Mouse (Mus musculus) thymus, postnatal 0 days (tissue): ENCODE data around the gene Rnft1. TPM values are rescaled to one million over a fixed set of nuclear protein-coding genes. Genes with fewer than 3 reads are reported as not detected.

ENCODE experiments used
- DNase-seq: peaks from one replicate; pipeline ENCODE4 v3.0.0-alpha.2; 2015; ENCODE audit warnings: low spot score
- polyA plus RNA-seq: library from polyadenylated mRNA; unstranded; fragments of >200 nt; fragmentation: Nextera tagmentation; extraction: Ambion mirVana; gene quantifications from 2 replicates; pipeline ENCODE4 v1.2.1, GENCODE M21; 2015

Rnft1 gene
- 41.4 and 42.7 TPM in 2 replicates for polyA plus RNA-seq

DNA sequence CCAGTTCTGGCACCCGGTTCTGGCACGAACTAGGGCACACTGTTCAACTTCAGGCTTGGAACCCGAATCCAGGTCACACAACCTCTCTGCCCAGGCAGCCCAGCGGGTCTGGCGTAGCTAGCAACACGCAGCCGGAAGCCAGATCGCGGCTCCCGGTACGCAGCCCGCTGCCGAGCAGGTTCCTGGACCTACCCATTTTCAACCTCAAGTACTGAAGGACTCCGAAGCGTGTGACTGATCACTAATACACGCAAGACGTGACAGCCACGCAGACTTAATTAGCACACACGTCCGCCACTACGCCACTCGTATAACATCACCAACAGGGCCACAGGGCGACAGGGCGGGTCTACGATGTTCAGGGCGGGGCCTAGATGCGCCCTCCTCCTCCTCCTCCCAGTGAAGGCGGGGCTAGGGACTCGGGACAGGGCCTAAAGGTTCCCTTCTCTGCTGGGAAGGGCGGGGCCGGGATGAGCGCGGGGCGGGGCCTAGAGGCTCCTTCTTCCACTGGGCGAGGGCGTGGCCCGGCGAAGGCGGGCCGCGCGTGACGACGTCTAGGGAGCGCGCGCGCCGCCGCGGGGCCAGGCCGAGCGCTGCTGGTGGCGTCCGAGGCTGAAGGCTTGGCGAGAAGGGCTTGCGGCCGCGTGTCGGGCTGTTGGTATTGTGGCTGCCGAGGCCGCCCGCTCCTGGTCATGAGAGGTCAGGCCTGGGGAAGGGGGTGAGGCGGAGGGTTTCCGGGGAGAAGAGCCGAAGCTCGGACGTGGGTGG lies at the start of gene Rnft1:
Gene Rnft1, plus strand, starts transcription at position 557 of the 768 bp plus-strand sequence.
- peak; percentile 99 for DNase-seq

DNA sequence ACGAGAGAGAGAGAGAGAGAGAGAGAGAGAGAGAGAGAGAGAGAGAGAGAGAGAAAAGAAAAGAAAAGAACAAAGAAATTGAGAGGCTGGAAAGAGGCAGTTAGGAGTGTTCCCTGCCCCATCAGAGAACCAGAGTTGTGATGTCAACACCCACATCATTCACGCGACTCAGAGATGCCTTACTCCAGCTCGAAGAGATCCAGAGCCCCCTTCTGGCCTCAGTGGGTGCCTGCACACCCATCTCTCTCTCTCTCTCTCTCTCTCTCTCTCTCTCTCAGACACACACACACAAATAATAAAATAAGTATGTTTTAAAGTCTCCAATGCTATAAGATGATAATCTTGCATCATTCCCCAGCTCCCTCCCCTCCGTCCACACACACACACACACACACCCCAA lies 47.6 kb upstream of the Rnft1 start:
- peak; percentile 78 for DNase-seq

DNA sequence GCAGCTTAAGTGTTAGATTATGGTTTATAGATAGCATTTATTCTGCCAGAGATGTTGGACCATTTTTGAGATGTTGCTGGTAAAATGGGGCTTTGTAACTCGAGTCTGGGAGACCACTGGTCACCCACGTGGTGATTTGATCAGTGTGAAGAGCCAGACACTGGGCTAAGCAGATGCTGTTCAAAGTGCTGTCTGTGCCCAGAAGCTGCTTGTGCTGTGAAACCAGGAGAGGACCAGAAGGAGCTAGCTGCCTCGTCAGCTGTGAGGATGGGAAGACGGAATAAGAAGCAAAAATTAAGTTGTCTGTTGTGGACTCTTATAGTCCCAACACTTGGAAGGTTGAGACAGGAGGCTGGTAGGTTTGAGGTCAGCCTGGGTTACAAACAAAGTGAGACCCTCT lies 46.2 kb upstream of the Rnft1 start:
- DNase-seq: no peak

DNA sequence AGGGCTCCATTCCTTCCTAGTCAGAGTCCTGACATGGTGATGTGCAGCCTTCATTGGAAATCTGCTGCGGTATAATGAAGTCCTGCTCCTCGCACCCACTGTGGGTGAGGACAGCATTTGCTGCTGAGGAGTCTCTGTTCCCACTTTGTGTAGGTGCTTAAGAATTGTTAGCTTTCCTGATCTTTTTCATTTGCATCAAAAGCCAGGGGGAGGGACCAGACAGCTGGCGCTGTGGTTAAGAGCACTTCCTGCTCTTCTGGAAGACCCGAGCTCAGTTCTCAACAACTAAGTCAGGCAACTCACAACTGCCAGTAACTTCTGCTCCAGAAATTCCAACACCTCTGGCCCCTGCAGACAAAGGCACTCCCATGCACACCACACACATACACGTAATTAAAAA lies 43.7 kb upstream of the Rnft1 start:
- DNase-seq: peak; percentile 78

DNA sequence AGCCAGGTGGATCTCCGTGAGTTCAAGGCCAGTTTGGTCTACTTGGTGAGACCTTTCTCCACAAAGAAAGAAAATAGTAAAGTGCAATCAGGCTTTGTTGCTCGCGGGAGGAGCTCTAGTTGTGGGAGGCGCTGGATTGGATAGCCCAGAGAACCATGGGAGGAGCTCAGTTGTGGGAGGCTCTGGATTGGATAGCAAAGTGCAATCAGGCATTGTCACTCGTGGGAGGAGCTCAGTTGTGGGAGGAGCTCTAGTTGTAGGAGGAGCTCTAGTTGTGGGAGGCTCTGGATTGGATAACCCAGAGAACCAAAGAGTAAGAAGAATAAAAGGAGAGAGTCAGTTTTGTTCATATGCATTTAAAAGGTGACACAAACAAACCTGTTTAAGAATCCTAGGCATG lies 30.5 kb upstream of the Rnft1 start:
- DNase-seq: no peak

DNA sequence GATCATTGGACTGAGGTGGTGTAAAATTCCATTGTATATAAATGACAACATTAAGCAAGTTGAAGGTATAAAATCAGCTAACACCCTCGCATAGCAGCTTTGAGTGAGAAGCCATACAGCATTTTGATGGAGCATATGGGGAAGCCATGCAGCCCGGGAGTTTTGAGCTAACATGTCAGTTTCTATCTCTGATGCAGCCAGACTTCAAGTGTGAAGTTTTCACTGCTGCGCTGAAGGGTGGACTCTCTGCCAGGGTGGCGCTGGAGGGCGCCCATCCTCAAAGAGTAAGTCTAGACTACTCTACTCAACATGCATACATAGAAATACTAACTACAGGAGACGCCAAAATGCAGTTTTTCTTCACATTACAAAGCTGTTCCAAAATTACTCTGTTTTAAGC lies 26.9 kb upstream of the Rnft1 start:
- DNase-seq: no peak

DNA sequence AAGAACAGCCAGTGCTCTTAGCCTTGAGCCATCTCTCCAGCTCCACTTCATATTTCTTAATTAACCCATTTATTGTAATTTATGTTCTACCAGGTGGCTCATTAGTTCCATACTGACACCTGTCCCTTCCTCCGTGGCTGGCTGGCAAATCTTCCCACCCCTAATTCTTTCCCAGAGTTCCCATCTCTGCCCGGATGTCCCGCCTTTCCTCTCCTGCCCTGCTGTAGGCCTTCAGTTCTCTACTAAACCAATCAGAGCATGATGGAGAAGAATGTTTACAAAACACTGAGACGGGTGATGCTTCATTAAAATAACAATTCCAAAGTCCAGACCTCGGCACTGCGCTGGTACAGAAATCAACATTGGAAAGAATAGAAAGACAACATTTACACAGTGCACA lies 25.6 kb upstream of the Rnft1 start:
- DNase-seq: no peak

DNA sequence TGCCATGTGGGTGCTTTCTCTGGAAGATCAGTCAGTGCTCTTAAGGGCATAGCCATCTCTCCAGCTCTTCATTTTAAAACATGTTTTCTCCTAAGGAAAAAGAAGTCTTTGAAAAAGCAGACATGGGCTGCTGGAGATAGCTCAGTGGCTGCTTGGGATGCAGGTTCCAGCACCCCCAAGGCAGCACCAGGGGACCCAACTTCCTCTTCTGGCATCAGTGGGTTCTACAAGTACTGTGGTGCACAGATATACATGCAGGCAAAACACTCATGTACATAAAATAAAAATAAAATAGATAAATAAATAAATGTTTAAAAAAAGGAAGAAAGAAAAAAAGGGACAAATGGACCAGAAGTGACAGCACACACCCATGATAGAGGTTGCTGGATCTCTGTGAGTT lies 21.9 kb upstream of the Rnft1 start:
- no peak for DNase-seq

DNA sequence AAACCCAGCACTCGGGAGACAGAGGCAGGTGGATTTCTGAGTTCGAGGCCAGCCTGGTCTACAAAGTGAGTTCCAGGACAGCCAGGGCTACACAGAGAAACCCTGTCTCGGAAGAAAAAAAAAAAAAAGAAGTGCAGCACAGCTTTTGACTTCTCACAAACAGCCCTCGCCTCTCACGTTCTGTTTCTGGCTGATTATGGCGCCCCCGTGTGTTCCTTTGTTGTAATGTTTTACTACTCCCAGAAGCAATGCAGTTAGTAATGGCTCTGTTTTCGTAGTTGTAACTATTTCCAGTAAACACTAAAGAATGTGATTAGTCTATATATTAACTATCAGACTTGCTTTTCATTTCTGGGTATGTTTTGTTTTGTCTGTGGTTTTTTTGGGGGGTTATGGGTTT lies 20.2 kb upstream of the Rnft1 start:
- DNase-seq: peak; percentile 86

DNA sequence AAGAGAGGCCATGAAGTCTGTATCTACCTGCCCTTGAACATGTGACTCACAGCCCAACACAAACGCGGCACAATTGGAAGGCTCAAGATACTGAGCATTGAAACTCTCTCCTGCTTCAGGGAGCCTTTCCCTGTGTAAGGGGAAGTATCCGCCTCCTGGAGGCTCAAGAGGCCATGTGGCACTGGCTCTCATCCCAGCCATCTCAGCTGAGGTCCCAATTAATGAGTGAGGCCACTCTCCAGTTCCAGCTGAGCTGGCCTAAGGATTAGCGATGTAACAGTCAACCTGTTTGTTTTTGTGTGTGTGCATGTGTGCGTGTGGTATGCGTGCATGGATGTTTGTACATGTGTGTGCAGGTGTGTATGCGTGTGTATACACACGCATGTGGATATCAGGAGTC lies 16.1 kb upstream of the Rnft1 start:
- no peak for DNase-seq

DNA sequence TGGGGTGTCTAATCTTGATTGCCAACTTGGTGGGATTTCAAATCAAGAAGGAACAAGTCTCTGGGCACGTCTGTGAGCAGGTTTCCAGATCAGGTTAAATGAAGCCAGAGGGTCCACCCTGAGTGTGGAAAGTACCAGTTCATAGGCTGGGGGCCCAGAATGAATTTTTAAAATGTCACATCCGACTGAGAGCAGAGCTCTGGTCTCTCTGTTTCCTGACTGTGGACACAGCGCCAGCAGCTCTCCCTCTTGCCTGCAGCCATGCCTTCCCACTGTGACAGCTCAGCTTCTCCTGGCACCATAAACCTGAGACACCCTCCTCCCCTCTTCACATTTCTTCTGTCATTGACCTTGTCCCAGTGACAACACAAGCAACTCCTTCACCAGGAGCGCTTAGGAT lies 15.5 kb upstream of the Rnft1 start:
- DNase-seq: no peak

DNA sequence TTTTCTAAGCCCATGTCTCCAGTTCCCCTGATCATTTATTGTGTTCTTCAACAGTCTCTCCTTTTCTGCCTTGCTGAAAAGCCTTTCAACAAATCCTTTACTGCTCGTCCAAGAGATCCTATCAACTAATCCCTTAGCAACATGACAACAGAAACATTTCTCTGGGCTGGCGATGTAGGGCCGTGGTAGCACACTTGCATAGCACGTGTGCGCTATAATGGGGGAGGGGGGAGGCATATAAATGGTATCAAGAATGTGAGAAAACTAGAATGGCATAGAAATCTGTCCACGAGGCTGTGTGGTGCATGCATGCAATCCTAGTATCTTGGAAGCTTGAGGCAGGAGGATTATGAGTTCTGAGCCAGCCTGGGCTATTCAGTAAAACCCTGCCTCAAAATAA lies 12.7 kb upstream of the Rnft1 start:
- DNase-seq: no peak

DNA sequence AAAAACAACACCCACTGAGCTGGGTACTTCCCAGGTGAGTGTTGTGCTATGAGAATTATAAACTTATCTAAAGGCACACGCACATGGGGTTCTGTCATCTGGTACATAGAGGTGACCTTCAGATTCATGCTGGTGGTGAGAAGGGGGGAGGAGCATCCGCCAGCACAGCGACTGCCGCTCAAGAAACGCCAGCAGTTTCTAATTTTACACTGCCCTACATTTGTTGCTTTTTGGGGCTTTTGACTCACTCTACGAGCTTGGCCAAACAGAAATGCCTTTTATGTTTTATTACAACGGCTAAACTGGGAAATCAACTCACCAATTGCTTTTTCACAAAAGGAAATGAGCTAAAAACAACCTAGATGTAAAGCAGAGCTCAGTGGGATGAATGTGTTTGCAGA lies 11.7 kb upstream of the Rnft1 start:
- no peak for DNase-seq

DNA sequence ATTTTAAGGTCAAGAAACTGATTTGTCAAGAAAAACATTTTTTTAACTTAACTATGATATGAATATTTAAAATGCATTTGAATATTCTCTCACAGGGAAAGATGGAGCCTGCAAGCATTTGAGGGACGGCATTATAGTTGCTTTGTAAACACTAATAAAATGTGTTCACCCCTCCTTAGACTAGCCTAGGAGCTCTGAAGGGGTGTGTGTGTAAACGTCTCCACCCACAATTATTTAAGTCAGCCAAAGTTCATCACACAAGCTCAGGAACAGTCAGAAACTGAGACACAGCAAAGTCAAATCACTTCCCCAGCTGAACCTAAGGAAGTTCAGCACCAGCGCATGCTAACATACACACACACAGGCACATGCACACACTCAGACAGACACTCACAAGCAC lies 10.9 kb upstream of the Rnft1 start:
- DNase-seq: no peak

DNA sequence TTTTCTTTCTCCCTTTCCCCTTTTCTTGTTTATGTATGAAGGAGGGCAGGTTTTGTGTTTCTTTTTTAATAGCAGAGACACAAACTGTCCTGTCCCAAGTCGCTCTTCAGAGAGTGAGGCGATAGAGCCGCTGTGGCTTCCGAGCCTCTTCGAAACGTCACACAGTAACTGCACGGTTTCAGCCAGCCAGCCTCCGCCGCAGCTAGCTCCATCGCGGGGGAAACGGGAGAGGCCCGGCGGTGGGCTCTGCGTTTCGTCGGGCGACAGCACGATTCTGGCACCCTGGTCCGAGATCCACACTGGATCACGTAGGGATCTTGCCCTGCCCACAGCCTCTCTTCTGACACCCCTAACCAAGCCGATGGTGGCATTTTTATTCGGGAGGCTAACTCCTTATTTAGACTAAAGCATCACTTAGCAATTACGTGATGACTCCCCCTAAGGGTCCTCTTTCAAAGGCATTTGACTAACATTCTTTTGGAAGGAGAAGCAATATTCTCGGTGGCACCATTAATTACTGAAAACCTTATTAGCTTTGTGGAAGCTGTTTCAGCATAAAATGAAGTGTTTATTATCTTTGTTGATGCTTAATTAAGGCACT lies 553 bp downstream of the Rnft1 start:
- DNase-seq: peak; percentile 64

DNA sequence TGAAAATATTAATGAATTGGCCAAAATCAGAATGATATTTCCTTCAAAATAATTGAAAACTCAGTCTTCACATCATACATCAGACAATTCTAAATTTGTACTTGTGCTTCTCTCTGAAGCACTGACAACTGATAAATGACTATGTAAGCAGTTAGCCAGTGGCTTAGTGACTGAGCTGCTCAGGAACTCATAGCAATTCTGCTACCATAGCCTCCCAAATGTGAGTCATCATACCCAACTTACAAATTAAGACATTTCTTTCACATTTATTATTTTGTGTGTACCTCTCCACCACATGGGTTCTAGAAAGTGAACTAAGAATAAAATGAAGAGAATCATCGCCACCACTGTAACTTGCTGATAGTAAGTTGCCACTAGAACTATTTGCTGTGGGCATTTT lies 6.3 kb downstream of the Rnft1 start:
- no peak for DNase-seq

DNA sequence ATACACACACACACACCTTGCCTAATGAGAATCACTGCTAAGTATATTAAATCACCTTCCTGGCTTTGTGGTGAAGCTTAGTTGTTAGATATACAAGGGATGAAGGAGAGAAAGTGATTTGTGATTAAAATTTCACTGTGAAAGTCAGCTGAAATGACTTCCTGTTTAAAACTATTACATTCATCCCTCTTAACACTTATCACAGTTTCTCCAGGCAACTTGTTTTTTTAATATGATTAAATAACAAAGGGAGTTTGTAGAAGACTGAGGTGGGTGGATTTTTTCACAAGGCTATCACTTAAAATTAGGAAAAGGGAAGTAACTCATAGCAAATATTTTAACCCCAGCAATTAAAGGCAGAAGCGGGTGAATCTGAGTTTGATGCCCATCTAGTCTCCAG lies 12.9 kb downstream of the Rnft1 start:
- DNase-seq: no peak

DNA sequence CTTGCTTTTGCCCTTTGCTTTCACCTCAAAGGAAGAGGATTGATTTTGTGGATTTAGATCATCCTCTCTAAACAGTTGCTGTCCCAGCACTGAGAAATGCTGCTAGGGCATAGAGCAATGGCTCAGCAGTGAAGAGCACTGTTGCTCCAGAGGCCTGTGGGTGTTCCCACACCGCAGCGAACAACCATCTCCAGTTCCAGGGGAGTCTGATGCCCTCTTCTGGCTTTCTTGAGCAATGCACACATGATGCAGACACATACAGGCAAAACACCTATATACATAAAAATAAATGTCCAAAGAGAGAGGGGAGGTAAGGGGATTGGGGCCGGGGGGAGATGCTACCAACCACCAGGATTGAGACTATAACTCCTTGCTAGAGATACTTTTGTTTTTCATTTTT lies 13.5 kb downstream of the Rnft1 start:
- DNase-seq: peak; percentile 19

DNA sequence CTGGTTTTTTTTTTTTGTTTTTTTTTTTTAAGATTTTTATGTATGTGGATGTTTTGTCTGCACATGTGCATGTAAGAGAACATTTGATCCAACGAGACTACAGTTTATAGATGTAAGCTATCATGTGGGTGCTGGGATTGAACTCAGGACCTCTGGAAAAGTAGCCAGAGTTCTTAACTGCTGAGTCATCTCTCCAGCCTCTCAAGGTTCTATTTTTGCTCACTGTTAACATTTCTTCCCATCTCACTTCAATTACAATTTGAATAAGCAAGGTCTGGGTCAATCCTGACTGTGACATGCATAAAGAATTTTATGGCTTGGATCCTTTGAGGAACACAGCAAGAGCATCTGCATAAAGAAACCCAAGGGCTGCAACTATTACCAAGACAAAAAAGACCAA lies 16.3 kb downstream of the Rnft1 start:
- DNase-seq: no peak

DNA sequence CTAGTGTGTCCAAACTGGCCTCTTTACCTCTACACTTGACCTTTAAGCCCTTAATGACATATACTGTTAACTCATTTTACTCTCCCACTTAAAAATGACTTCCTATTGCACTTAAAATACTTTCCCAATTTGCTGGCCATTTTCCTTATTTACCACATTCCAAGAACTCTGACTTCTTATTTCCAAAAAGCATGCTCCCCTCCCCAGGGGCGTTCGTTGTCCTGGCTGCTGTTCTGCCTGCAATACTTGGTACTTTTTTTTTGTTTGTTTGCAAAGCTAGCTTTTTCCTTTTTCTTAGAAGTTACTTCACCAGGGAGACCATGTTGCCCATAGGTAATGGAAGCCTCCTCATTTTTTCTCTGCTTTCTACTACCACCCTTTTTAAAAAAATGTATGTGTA lies 18.7 kb downstream of the Rnft1 start:
- DNase-seq: no peak

DNA sequence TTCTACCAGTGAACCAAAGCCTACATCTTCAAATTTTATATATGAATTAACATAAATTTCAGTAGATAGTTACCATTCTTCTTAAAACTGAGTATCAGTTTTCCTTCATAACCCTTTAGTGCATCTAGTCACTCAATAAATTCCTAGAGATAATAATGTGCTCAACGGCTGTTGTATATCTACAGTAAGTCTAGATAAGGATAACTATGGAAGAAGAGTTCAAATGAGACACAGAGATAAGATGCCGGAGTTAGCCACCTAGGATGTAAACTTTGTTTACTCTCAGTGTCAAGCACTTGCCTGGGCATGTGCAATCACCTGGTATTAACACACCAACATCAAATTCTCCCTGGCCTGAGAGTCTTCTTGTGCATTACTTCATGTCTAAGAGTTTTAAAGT lies 22.9 kb downstream of the Rnft1 start:
- DNase-seq: no peak

DNA sequence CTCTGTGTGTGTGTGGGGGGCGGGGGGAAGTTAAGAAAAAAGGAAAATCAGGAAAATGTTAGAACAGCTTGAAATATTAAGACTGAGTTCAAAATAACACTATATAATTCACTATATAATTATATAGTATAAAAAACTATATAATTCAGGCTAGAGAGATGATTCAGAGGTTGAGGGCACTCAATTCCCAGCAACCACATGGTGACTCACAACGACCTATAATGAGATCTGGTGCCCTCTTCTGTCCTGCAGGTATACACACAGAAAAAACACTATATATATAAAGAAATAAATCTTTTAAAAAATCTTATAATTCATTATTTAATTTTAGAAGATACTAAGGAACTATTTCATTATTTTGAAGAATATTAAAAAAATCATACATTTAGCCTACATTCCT lies 23.5 kb downstream of the Rnft1 start:
- DNase-seq: no peak

DNA sequence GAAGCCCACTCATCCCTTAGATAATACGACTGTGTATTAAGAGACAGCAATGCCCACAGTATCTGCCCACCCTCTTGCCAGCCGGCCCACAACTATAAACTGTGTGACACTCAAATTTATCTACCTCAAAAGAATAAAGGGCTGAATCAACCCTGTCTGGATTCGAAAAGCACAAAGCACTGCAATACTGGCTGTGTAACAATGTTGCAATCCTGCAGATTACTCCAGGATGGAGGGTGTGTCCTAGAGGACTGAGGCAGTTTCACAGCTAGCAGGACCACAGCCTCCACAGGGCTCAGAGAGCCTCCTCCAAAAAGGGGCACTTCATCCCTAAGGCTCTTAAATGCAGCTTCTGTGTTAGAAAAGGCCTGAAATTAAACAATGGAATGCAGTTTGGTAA lies 32.2 kb downstream of the Rnft1 start:
- no peak for DNase-seq
